Comparison of ENCODE assay signal across 13 mouse cellular contexts in genomic region chr9:21729264-21729663, GRCm38 (mm10). TPM values are rescaled to one million over a fixed set of nuclear protein-coding genes. Genes with fewer than 3 reads are reported as not detected.
DNase-seq lines count a peak whose midpoint lies in the region; ATAC-seq and TF ChIP-seq lines count a peak whose summit lies in the region.
"Had no signal": no experiment of that assay in that cellular context is flagged by ENCODE, and none has a peak within 500 bp of the region (broad histone marks: within the 10 kb centered on the region; RNA-seq: fewer than 3 reads in every experiment).

No protein-coding gene starts in this region.

- H3K27me3 ChIP-seq in liver, adult 2 months (ENCODE audit: control insufficient read depth, insufficient read depth, low read length) = no peaks in the 10 kb centered on the region
- H3K27me3 ChIP-seq in CH12.LX (replicated peaks) = no peaks in the 10 kb centered on the region
- H3K27me3 ChIP-seq: neural tube, embryonic 12.5 days had no signal

- no peak for TF ChIP-seq CTCF in liver, adult 2 months (IDR thresholded peaks at IDR 0.05; ENCODE audit: low read depth, low read length)
- no peak for TF ChIP-seq CTCF in CH12.LX (conservative IDR thresholded peaks at IDR 0.05 in 1 of 2, IDR thresholded peaks at IDR 0.05 in 1 of 2; ENCODE audit: low read depth in 2 of 2, low read length in 2 of 2)

- in situ Hi-C loops in CH12.LX (cut with MboI; ENCODE audit: low pct_ligation_motif_present, low pct_unique_long_range_greater_than_20kb, low sequenced_read_pairs) = no loop called here

- peak overlapping the region; percentile 89 for H3K27ac ChIP-seq in liver, adult 2 months (replicated peaks; ENCODE audit: insufficient read depth, low read depth, low read length)
- H3K27ac ChIP-seq in CH12.LX (ENCODE audit: insufficient read depth, low read depth) = peak overlapping the region; percentile 43
- H3K27ac ChIP-seq: hindbrain, embryonic 14.5 days; neural tube, embryonic 12.5 days had no signal

- 0 out of 2 replicates have a peak, but pooled peaks have one; percentile 11 for ATAC-seq in megakaryocyte, adult 5-6 weeks (ENCODE audit: poor library complexity, severe bottlenecking)
- ATAC-seq: forebrain, embryonic 16.5 days had no signal

- H3K4me2 ChIP-seq in CH12.LX (ENCODE audit: insufficient read depth, low read depth, poor library complexity, severe bottlenecking) = no peak overlapping the region
- H3K4me2 ChIP-seq: hindbrain, embryonic 14.5 days; neural tube, embryonic 12.5 days had no signal

- peaks cover 35% of the 10 kb centered on the region for H3K4me1 ChIP-seq in liver, adult 2 months (ENCODE audit: control insufficient read depth, insufficient read depth, low read length)
- H3K4me1 ChIP-seq in CH12.LX (ENCODE audit: control insufficient read depth in 1 of 2, insufficient read depth in 2 of 2) = peaks cover 12 to 49% of the 10 kb centered on the region in 2 experiments

- 28% methylated on average over 7 of the region's 7 CpGs for WGBS in liver, adult 2 months

- peaks cover 35% of the 10 kb centered on the region for H3K36me3 ChIP-seq in liver, adult 2 months (ENCODE audit: control insufficient read depth, insufficient read depth, low read length)
- H3K36me3 ChIP-seq in CH12.LX (replicated peaks in 1 of 2; ENCODE audit: control insufficient read depth in 1 of 2, insufficient read depth in 1 of 2, low read length in 1 of 2) = peaks cover 31 to 84% of the 10 kb centered on the region in 2 experiments

- no peak for TF ChIP-seq EP300 in CH12.LX (IDR thresholded peaks at IDR 0.05; ENCODE audit: low read length)

- H3K9me3 ChIP-seq in CH12.LX (replicated peaks; ENCODE audit: low read length) = peaks cover 16% of the 10 kb centered on the region
- H3K9me3 ChIP-seq: neural tube, embryonic 12.5 days had no signal

- peaks cover 50% of the 10 kb centered on the region for H3K79me2 ChIP-seq in liver, adult 2 months (ENCODE audit: control insufficient read depth, insufficient read depth, low read length)
- peaks cover 67% of the 10 kb centered on the region for H3K79me2 ChIP-seq in CH12.LX (replicated peaks; ENCODE audit: control insufficient read depth, extremely low read depth, insufficient read depth, poor library complexity, severe bottlenecking)

- TF ChIP-seq RAD21 in CH12.LX (IDR thresholded peaks at IDR 0.05; ENCODE audit: low read depth, low read length) = no peak

- peak overlapping the region; percentile 35 for H3K9ac ChIP-seq in liver, adult 2 months (ENCODE audit: low read depth, low read length)
- H3K9ac ChIP-seq in CH12.LX (ENCODE audit: insufficient read depth, low read depth) = no peak overlapping the region
- H3K9ac ChIP-seq: hindbrain, embryonic 14.5 days; neural tube, embryonic 12.5 days had no signal

- TF ChIP-seq POLR2A in liver, adult 2 months (IDR thresholded peaks at IDR 0.05; ENCODE audit: extremely low read depth, insufficient read depth, low read length) = no peak
- no peak for TF ChIP-seq POLR2A in CH12.LX (IDR thresholded peaks at IDR 0.05; ENCODE audit: low read depth, low read length)

- H3K4me3 ChIP-seq in liver, adult 2 months (ENCODE audit: insufficient read depth, low read depth, low read length) = no peak overlapping the region
- H3K4me3 ChIP-seq in CH12.LX (replicated peaks in 1 of 3; ENCODE audit: low read depth in 2 of 3, low read length in 2 of 3, poor library complexity in 1 of 3) = no peak overlapping the region
- H3K4me3 ChIP-seq: neural tube, embryonic 12.5 days had no signal

- dilution Hi-C loops in CH12.LX (cut with MboI; ENCODE audit: extremely low pct_ligation_motif_present, extremely low pct_unique_long_range_greater_than_20kb, low sequenced_read_pairs) = no loop called here

- DNase-seq in liver, adult 2 months (ENCODE audit: extremely low read depth, low read depth, low spot score) = peak; percentile 39
- DNase-seq in liver (no peak), CH12.LX (ENCODE audit: extremely low read depth) (no peak)
- DNase-seq in Muller cell, postnatal 12 days (ENCODE audit: inconsistent ontology term) = peak; percentile 61
- no peak for DNase-seq in c-Kit-positive CD71-positive TER-119-positive erythroid progenitor cells, embryonic 14.5 days (ENCODE audit: low spot score)
- DNase-seq in kidney, postnatal 25 days = no peak
- DNase-seq: cerebellum, adult 11 months; lung, postnatal 10 days; right cerebral cortex, postnatal 14 days had no signal

TF ChIP-seq in CH12.LX, 34 proteins besides CTCF, POLR2A, EP300 and RAD21:
- TF ChIP-seq MAZ (IDR thresholded peaks at IDR 0.05; ENCODE audit: low read depth, low read length) (no peak), JUN (IDR thresholded peaks at IDR 0.05; ENCODE audit: insufficient read depth, low read depth, low read length) (no peak), MAFK (IDR thresholded peaks at IDR 0.05; ENCODE audit: insufficient replicate concordance, low read length) (no peak), PAX5 (IDR thresholded peaks at IDR 0.05; ENCODE audit: low read length) (no peak), JUND (conservative IDR thresholded peaks at IDR 0.05; ENCODE audit: low read depth, low read length) (no peak), BHLHE40 (IDR thresholded peaks at IDR 0.05; ENCODE audit: low read depth, low read length) (peak; percentile 57), SIN3A (IDR thresholded peaks at IDR 0.05; ENCODE audit: low read length) (peak; percentile 53; the same call in 1 of the 2 replicates), TCF12 (IDR thresholded peaks at IDR 0.05; ENCODE audit: low read depth, low read length) (no peak), ETS1 (conservative IDR thresholded peaks at IDR 0.05; ENCODE audit: low read depth, low read length) (peak; percentile 79), E2F4 (IDR thresholded peaks at IDR 0.05; ENCODE audit: insufficient replicate concordance, low read depth, low read length) (no peak), KAT2A (IDR thresholded peaks at IDR 0.05; ENCODE audit: insufficient replicate concordance, low read length) (no peak)

RNA-seq across cellular contexts. Expression of gene Ldlr, which starts 6.0 kb away (rescaled TPM):
- 61.4 and 82.8 TPM in 2 replicates for total RNA-seq in liver, adult 2 months (2014; rRNA removed)
- polyA plus RNA-seq in liver, adult 2 months (2012; rRNA removed) = 105 and 116 TPM in 2 replicates
- 24.9 and 28.2 TPM in 2 replicates for total RNA-seq in CH12.LX (2012; rRNA removed)
- 18.3 and 24.0 TPM in 2 replicates for total RNA-seq in CH12.LX (2014; rRNA removed)
- polyA plus RNA-seq in CH12.LX (2012; ENCODE audit: insufficient read length, low read depth) = 31.0 and 34.7 TPM in 2 replicates
- 23.8 and 25.6 TPM in 2 replicates for total RNA-seq in megakaryocyte, adult 5-6 weeks (2015)
- total RNA-seq in megakaryocyte, adult 5-6 weeks (2017) = 50.1 and 51.5 TPM in 2 replicates

RNA-seq across cellular contexts. Expression of gene Spc24, which starts 30.8 kb away (rescaled TPM):
- total RNA-seq in liver, adult 2 months (2014; rRNA removed) = 15.3 and 17.9 TPM in 2 replicates
- 11.6 and 14.4 TPM in 2 replicates for polyA plus RNA-seq in liver, adult 2 months (2012; rRNA removed)
- total RNA-seq in CH12.LX (2012; rRNA removed) (83.2 and 91.6 TPM in 2 replicates), CH12.LX (2014; rRNA removed) (77.6 and 82.7 TPM in 2 replicates)
- 74.3 and 113 TPM in 2 replicates for polyA plus RNA-seq in CH12.LX (2012; ENCODE audit: insufficient read length, low read depth)
- 49.8 and 57.8 TPM in 2 replicates for total RNA-seq in megakaryocyte, adult 5-6 weeks (2015)
- 127 and 156 TPM in 2 replicates for total RNA-seq in megakaryocyte, adult 5-6 weeks (2017)

Comparison
In these comparisons a context has a peak if more than half of its experiments do, and no peak if none do; other contexts are left out.
1. DNase-seq: peak in liver, adult 2 months (single experiment) and Muller cell, postnatal 12 days (single experiment); none in liver (single experiment), CH12.LX (single experiment), c-Kit-positive CD71-positive TER-119-positive erythroid progenitor cells, embryonic 14.5 days (single experiment) and kidney, postnatal 25 days (0 of 2).